Mouse (Mus musculus) CH12.LX (cell line): Measurements from ENCODE around the gene Galnt18. TPM values are rescaled to one million over a fixed set of nuclear protein-coding genes. Genes with fewer than 3 reads are reported as not detected.
A peak's percentile ranks its signal among the peaks of the same experiment; 100 is the strongest.

Experiments
- DNase-seq: peaks from one replicate; pipeline ENCODE4 v3.0.0-alpha.2; 2013; ENCODE audit errors: extremely low read depth
- H3K27ac ChIP-seq: 2 replicates; pipeline ENCODE4 v1.5.1; 2012; ENCODE audit warnings: low read depth, mild to moderate bottlenecking, control low read depth, moderate library complexity; ENCODE audit not compliant: insufficient read depth
- H3K27me3 ChIP-seq: replicated peaks from 2 replicates; pipeline ENCODE3; 2012; ENCODE audit warnings: inconsistent platforms
- H3K36me3 ChIP-seq, 2 experiments: replicated peaks in 1 of 2; 2 replicates each; pipeline versions ENCODE3 to v1.6.1; 2012; ENCODE audit warnings: inconsistent platforms in 1 of 2, low read length in 1 of 2, mild to moderate bottlenecking in 1 of 2, mixed read lengths in 1 of 2, moderate library complexity in 1 of 2; ENCODE audit not compliant: control insufficient read depth in 1 of 2, insufficient read depth in 1 of 2
- H3K4me1 ChIP-seq, 2 experiments: 2 replicates each; pipeline ENCODE4 v1.6.1; 2012; ENCODE audit warnings: inconsistent platforms in 1 of 2, moderate library complexity in 1 of 2; ENCODE audit not compliant: insufficient read depth in 2 of 2, control insufficient read depth in 1 of 2
- H3K4me2 ChIP-seq: 2 replicates; pipeline ENCODE4 v1.6.1; 2012; ENCODE audit warnings: low read depth, mild to moderate bottlenecking, control low read depth; ENCODE audit not compliant: poor library complexity, insufficient read depth, severe bottlenecking
- H3K4me3 ChIP-seq, 3 experiments: fragments of 150-350 bp in 1 of 3; sonication (generic) in 1 of 3; replicated peaks in 1 of 3; 2 replicates each; pipeline versions ENCODE3 to v1.5.1; 2011 to 2012; ENCODE audit warnings: low read depth in 2 of 3, low read length in 2 of 3, mild to moderate bottlenecking in 2 of 3, moderate library complexity in 2 of 3, control low read depth in 1 of 3, improper control_type of control experiment in 1 of 3, inconsistent platforms in 1 of 3, mixed read lengths in 1 of 3; ENCODE audit not compliant: poor library complexity in 1 of 3
- H3K79me2 ChIP-seq: replicated peaks from 2 replicates; pipeline ENCODE4 v1.6.1; 2012; ENCODE audit warnings: mild to moderate bottlenecking, moderate library complexity; ENCODE audit not compliant: control insufficient read depth, poor library complexity, insufficient read depth, severe bottlenecking; ENCODE audit errors: extremely low read depth
- H3K9ac ChIP-seq: 2 replicates; pipeline ENCODE4 v1.6.1; 2012; ENCODE audit warnings: low read depth, mild to moderate bottlenecking, control low read depth, moderate library complexity; ENCODE audit not compliant: insufficient read depth
- H3K9me3 ChIP-seq: replicated peaks from 2 replicates; pipeline ENCODE3; 2012; ENCODE audit warnings: low read length, inconsistent platforms, mixed read lengths
- BHLHE40 ChIP-seq: IDR thresholded peaks from 2 replicates; pipeline ENCODE4 v1.6.1; 2011; ENCODE audit warnings: mild to moderate bottlenecking, low read depth, low read length, improper control_type of control experiment
- EP300 ChIP-seq: IDR thresholded peaks from 2 replicates; pipeline ENCODE4 v1.6.1; 2011; ENCODE audit warnings: low read length, improper control_type of control experiment
- GABPA ChIP-seq: IDR thresholded peaks from 2 replicates; pipeline ENCODE4 v1.6.1; 2012; ENCODE audit warnings: low read depth, low read length, improper control_type of control experiment, inconsistent platforms; ENCODE audit not compliant: insufficient replicate concordance
- JUN ChIP-seq: IDR thresholded peaks from 2 replicates; pipeline ENCODE4 v1.6.1; 2011; ENCODE audit warnings: low read depth, mild to moderate bottlenecking, low read length, improper control_type of control experiment, moderate library complexity; ENCODE audit not compliant: insufficient read depth
- JUND ChIP-seq: conservative IDR thresholded peaks from 2 replicates; pipeline ENCODE4 v1.6.1; 2011; ENCODE audit warnings: low read depth, low read length, improper control_type of control experiment
- KAT2A ChIP-seq: IDR thresholded peaks from 2 replicates; pipeline ENCODE4 v1.6.1; 2012; ENCODE audit warnings: low read length, improper control_type of control experiment, inconsistent platforms; ENCODE audit not compliant: insufficient replicate concordance
- MAFK ChIP-seq: IDR thresholded peaks from 2 replicates; pipeline ENCODE4 v1.6.1; 2011; ENCODE audit warnings: low read length, improper control_type of control experiment; ENCODE audit not compliant: insufficient replicate concordance
- MAX ChIP-seq: IDR thresholded peaks from 2 replicates; pipeline ENCODE4 v1.6.1; 2011; ENCODE audit warnings: low read length, improper control_type of control experiment
- MAZ ChIP-seq: IDR thresholded peaks from 2 replicates; pipeline ENCODE4 v1.6.1; 2012; ENCODE audit warnings: low read depth, mild to moderate bottlenecking, inconsistent platforms, low read length, improper control_type of control experiment, moderate library complexity
- MEF2A ChIP-seq: IDR thresholded peaks from 2 replicates; pipeline ENCODE4 v1.6.1; 2014; ENCODE audit warnings: low read depth, mild to moderate bottlenecking, inconsistent platforms, low read length, improper control_type of control experiment, borderline replicate concordance
- MXI1 ChIP-seq: IDR thresholded peaks from 2 replicates; pipeline ENCODE4 v1.6.1; 2011; ENCODE audit warnings: mild to moderate bottlenecking, low read depth, low read length, improper control_type of control experiment
- NELFE ChIP-seq: IDR thresholded peaks from 2 replicates; pipeline ENCODE4 v1.6.1; 2011; ENCODE audit warnings: low read depth, low read length, improper control_type of control experiment
- PAX5 ChIP-seq: IDR thresholded peaks from 2 replicates; pipeline ENCODE4 v1.6.1; 2012; ENCODE audit warnings: low read length, inconsistent platforms, mixed read lengths
- POLR2A ChIP-seq: IDR thresholded peaks from 2 replicates; pipeline ENCODE4 v1.6.1; 2011; ENCODE audit warnings: low read depth, mild to moderate bottlenecking, improper control_type of control experiment, low read length
- POLR2AphosphoS2 ChIP-seq: IDR thresholded peaks from 2 replicates; pipeline ENCODE4 v1.6.1; 2011; ENCODE audit warnings: low read depth, low read length, improper control_type of control experiment
- SIN3A ChIP-seq: IDR thresholded peaks from 2 replicates; pipeline ENCODE4 v1.6.1; 2012; ENCODE audit warnings: low read length, improper control_type of control experiment, inconsistent platforms
- TCF12 ChIP-seq: IDR thresholded peaks from 2 replicates; pipeline ENCODE4 v1.6.1; 2014; ENCODE audit warnings: low read depth, mild to moderate bottlenecking, inconsistent platforms, low read length, improper control_type of control experiment
- ZC3H11A ChIP-seq: IDR thresholded peaks from 2 replicates; pipeline ENCODE4 v1.6.1; 2012; ENCODE audit warnings: low read depth, mild to moderate bottlenecking, inconsistent platforms, low read length, improper control_type of control experiment
- dilution Hi-C: fragments of 300-500 bp; cut with MboI; formaldehyde crosslinking; loops from 2 replicates; pipeline ENCODE4 v1.14.3; 2020; ENCODE audit warnings: low sequenced_read_pairs; ENCODE audit not compliant: extremely low pct_unique_long_range_greater_than_20kb, extremely low pct_ligation_motif_present
- in situ Hi-C: fragments of 300-500 bp; cut with MboI; formaldehyde crosslinking; loops from 3 replicates; pipeline ENCODE4 v1.14.3; 2019; ENCODE audit warnings: low sequenced_read_pairs, low pct_ligation_motif_present, low pct_unique_long_range_greater_than_20kb, mixed read lengths
- polyA plus RNA-seq: library from polyadenylated mRNA; unstranded; fragments of >175 nt; gene quantifications from 2 replicates; pipeline ENCODE4 v1.2.1, GENCODE M21; 2012; ENCODE audit warnings: low read depth; ENCODE audit not compliant: insufficient read length
- total RNA-seq, 2 experiments: library from RNA; depleted of rRNA; stranded (reverse); fragments of 300-350 nt in 1 of 2; fragments of >200 nt in 1 of 2; gene quantifications; 2 replicates each; pipeline ENCODE4 v1.2.3; 2012 to 2014

The Galnt18 gene
- total and polyA plus RNA-seq, 3 experiments: 0.04 TPM; not detected in 2

GRCm38 (mm10) chr7:111452000-111452399 is 327.8 kb downstream of the Galnt18 start:
- TF ChIP-seq GABPA: no peak
- no peak for TF ChIP-seq SIN3A
- no peak for TF ChIP-seq EP300
- TF ChIP-seq MAZ: no peak
- TF ChIP-seq TCF12: no peak
- TF ChIP-seq NELFE: no peak
- no peak for TF ChIP-seq POLR2A
- no peak for TF ChIP-seq MEF2A
- no peak for TF ChIP-seq BHLHE40
- TF ChIP-seq POLR2AphosphoS2: no peak
- no peak for TF ChIP-seq MXI1
- no peak for TF ChIP-seq KAT2A
- TF ChIP-seq MAX: no peak
- no peak for TF ChIP-seq JUN
- in situ Hi-C loops (no loop called here), dilution Hi-C loops (no loop called here)
- H3K9me3 ChIP-seq: peaks cover 8% of the 10 kb centered on the region
- no peaks in the 10 kb centered on the region for H3K27me3 ChIP-seq
- H3K79me2 ChIP-seq: no peaks in the 10 kb centered on the region
- no peak overlapping the region for H3K4me3 ChIP-seq
- no peak overlapping the region for H3K4me2 ChIP-seq
- DNase-seq: no peak
- no peak overlapping the region for H3K9ac ChIP-seq
- no peak overlapping the region for H3K27ac ChIP-seq
- H3K36me3 ChIP-seq: no peaks in the 10 kb centered on the region
- peaks cover 0 to 79% of the 10 kb centered on the region in 2 experiments; a peak in 2 of 4 replicates for H3K4me1 ChIP-seq

GRCm38 (mm10) chr7:111450286-111451095 is 329.3 kb downstream of the Galnt18 start:
- no peaks in the 10 kb centered on the region for H3K27me3 ChIP-seq
- no peaks in the 10 kb centered on the region for H3K79me2 ChIP-seq
- dilution Hi-C loops: no loop called here

More at GRCm38 (mm10) chr7:111450286-111451095, 329.3 kb downstream of the Galnt18 start:
- Histone ChIP-seq H3K9me3 (peaks cover 8% of the 10 kb centered on the region), H3K27ac (no peak overlapping the region), H3K4me1 (peaks cover 0 to 72% of the 10 kb centered on the region in 2 experiments; a peak in 2 of 4 replicates), H3K36me3 (no peaks in the 10 kb centered on the region), H3K4me3 (no peak overlapping the region), H3K9ac (no peak overlapping the region), H3K4me2 (no peak overlapping the region)
- in situ Hi-C loops: no loop called here
- DNase-seq: no peak
- TF ChIP-seq ZC3H11A (no peak), JUND (no peak), MAFK (peak; percentile 91), TCF12 (no peak), PAX5 (no peak)
